Mouse (Mus musculus) heart, embryonic 13.5 days (tissue): ENCODE data around the gene Srsf2. TPM values are rescaled to one million over a fixed set of nuclear protein-coding genes. Genes with fewer than 3 reads are reported as not detected.

Experiments used
- ATAC-seq: fragments of 200-750 bp; cut with Nextera tagmentation; 2 replicates; pipeline ENCODE4 v1.8.0; 2017; ENCODE audit warnings: moderate TSS enrichment; ENCODE audit not compliant: insufficient number of reproducible peaks, low FRiP score, low TSS enrichment; ENCODE audit errors: extremely low read depth
- H3K27ac ChIP-seq: fragments of 300-500 bp; sonication (generic); replicated peaks from 2 replicates; pipeline ENCODE4 v1.5.1; 2015; ENCODE audit warnings: moderate library complexity, mild to moderate bottlenecking, inconsistent platforms
- H3K27me3 ChIP-seq: fragments of 300-500 bp; sonication (generic); replicated peaks from 2 replicates; pipeline ENCODE4 v1.6.1; 2015; ENCODE audit warnings: mild to moderate bottlenecking, inconsistent platforms
- H3K36me3 ChIP-seq: fragments of 300-500 bp; sonication (generic); 2 replicates; pipeline ENCODE4 v1.6.1; 2015; ENCODE audit warnings: mild to moderate bottlenecking, inconsistent platforms
- H3K4me1 ChIP-seq: fragments of 300-500 bp; sonication (generic); 2 replicates; pipeline ENCODE4 v1.6.1; 2015; ENCODE audit warnings: inconsistent platforms
- H3K4me2 ChIP-seq: fragments of 300-500 bp; sonication (generic); 2 replicates; pipeline ENCODE4 v1.6.1; 2015; ENCODE audit warnings: inconsistent platforms, mild to moderate bottlenecking, moderate library complexity
- H3K4me3 ChIP-seq: fragments of 300-500 bp; sonication (generic); 2 replicates; pipeline ENCODE4 v1.5.1; 2015; ENCODE audit warnings: moderate library complexity, mild to moderate bottlenecking, inconsistent platforms
- H3K9ac ChIP-seq: fragments of 300-500 bp; sonication (generic); 2 replicates; pipeline ENCODE4 v1.6.1; 2015; ENCODE audit warnings: inconsistent platforms, mild to moderate bottlenecking, moderate library complexity
- H3K9me3 ChIP-seq: fragments of 300-500 bp; sonication (generic); 2 replicates; pipeline ENCODE4 v1.6.1; 2016; ENCODE audit warnings: inconsistent platforms
- WGBS: fragments of 180-500 bp; shearing (Covaris S2); methylation state at CpG from one replicate; pipeline ENCODE4 v1.1.7; 2015; ENCODE audit warnings: mixed read lengths; 5-methylcytosine and 5-hydroxymethylcytosine counted together
- polyA plus RNA-seq: library from polyadenylated mRNA; unstranded; fragments of >200 nt; fragmentation: Nextera tagmentation; extraction: Ambion mirVana; gene quantifications from 2 replicates; pipeline ENCODE4 v1.2.1, GENCODE M21; 2015

Srsf2 gene
- polyA plus RNA-seq, 1 experiment from 2014 or later = 530 TPM

GRCm38 (mm10) chr11:116878454-116878853 is 25.6 kb upstream of the Srsf2 start:
- Histone ChIP-seq H3K27ac (no peak overlapping the region), H3K36me3 (peaks cover 24% of the 10 kb centered on the region), H3K9me3 (no peaks in the 10 kb centered on the region), H3K9ac (no peak overlapping the region), H3K27me3 (no peaks in the 10 kb centered on the region), H3K4me2 (no peak overlapping the region), H3K4me1 (no peaks in the 10 kb centered on the region), H3K4me3 (no peak overlapping the region)
- WGBS = 85% methylated on average over 8 of the region's 8 CpGs
- no peak for ATAC-seq

DNA sequence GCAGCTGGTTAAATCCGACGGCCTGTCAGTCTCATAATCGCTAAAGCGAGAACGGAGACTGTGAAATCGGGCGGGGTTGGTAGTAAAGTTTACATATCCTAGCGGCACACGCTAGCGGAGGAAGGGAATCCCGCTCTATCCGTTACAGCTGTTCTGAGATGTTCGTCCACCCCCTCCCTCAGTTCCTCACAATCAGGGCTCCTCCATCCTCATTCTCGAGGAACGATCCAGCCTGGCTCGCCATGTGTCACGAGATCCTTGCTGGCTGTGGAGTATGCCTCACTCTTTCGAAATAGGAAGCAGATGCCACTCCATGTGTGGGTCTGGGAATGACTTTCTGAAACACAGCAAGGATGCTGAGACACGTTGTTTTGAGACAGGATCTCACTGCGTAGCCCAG is 21.1 kb upstream of the Srsf2 start:
- H3K27me3 ChIP-seq = no peaks in the 10 kb centered on the region
- ATAC-seq = no peak
- WGBS = 88% methylated on average over 20 of the region's 20 CpGs
- H3K9me3 ChIP-seq = no peaks in the 10 kb centered on the region
- H3K4me3 ChIP-seq = no peak overlapping the region
- peaks cover 64% of the 10 kb centered on the region for H3K36me3 ChIP-seq
- no peak overlapping the region for H3K27ac ChIP-seq
- peaks cover 5% of the 10 kb centered on the region for H3K4me1 ChIP-seq
- no peak overlapping the region for H3K9ac ChIP-seq
- H3K4me2 ChIP-seq = no peak overlapping the region

GRCm38 (mm10) chr11:116871538-116871937 is 18.6 kb upstream of the Srsf2 start:
- H3K9ac ChIP-seq = no peak overlapping the region
- no peak overlapping the region for H3K27ac ChIP-seq
- no peak for ATAC-seq
- H3K36me3 ChIP-seq = peaks cover 87% of the 10 kb centered on the region
- no peak overlapping the region for H3K4me3 ChIP-seq
- H3K9me3 ChIP-seq = no peaks in the 10 kb centered on the region
- H3K4me1 ChIP-seq = peaks cover 11% of the 10 kb centered on the region
- WGBS = 87% methylated on average over 9 of the region's 9 CpGs
- H3K4me2 ChIP-seq = no peak overlapping the region
- no peaks in the 10 kb centered on the region for H3K27me3 ChIP-seq

GRCm38 (mm10) chr11:116869641-116870040 is 16.7 kb upstream of the Srsf2 start:
- no peak overlapping the region for H3K4me3 ChIP-seq
- no peak overlapping the region for H3K4me2 ChIP-seq
- peaks cover 16% of the 10 kb centered on the region for H3K4me1 ChIP-seq
- ATAC-seq = no peak
- 61% methylated on average over 4 of the region's 4 CpGs for WGBS
- H3K36me3 ChIP-seq = peaks cover 91% of the 10 kb centered on the region
- 0 out of 2 replicates have a peak overlapping the region, but pooled peaks have one; percentile 10 for H3K27ac ChIP-seq
- no peaks in the 10 kb centered on the region for H3K9me3 ChIP-seq
- H3K9ac ChIP-seq = no peak overlapping the region
- no peaks in the 10 kb centered on the region for H3K27me3 ChIP-seq

DNA sequence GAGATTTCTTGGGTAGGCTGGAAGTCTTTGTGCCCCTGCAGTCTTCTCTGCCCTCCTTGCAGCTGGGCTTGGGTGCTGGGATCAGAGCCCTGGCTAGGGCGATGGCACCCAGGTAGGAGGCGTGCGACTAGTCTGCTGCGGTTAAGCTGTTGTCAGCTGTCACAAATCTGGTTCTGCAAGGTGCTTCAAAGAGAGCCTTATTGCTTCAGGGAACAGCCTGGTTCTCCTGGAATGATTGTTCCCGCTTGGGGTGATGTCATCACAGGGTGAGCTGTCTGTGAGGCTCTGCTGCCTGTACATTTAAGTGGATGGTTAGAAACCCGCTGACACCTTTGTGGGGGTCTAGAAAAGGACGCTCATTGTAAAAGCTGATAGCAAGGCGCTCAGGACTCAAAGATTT is 16.3 kb upstream of the Srsf2 start:
- no peak for ATAC-seq
- H3K36me3 ChIP-seq = peaks cover 87% of the 10 kb centered on the region

DNA sequence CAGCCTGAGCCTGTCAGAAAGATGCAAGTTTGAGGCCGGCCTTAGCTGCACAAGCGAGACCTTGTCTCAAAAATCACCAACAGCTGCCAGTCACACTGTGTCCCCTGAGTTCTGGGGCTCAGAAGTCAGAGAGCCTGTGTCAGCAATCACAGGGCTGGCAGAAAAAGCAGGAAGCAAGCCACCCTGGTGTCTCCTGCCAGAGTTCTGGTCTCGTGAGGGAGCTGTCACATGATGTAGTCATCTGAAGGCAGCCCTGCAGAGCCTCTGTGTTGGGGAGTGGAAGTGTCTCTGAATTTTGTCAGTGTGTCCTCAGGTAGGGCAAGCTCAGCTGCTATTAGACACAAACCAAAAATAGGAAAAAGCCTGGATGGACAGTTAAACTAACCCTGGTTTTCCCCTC is 15.2 kb upstream of the Srsf2 start:
- Histone ChIP-seq H3K36me3 (peaks cover 85% of the 10 kb centered on the region), H3K27me3 (no peaks in the 10 kb centered on the region), H3K4me1 (peaks cover 26% of the 10 kb centered on the region), H3K4me3 (no peak overlapping the region), H3K9me3 (no peaks in the 10 kb centered on the region), H3K9ac (peak overlapping the region; percentile 44; the same call in 1 of the 2 replicates), H3K4me2 (no peak overlapping the region), H3K27ac (peak overlapping the region; percentile 50)
- WGBS = 52% methylated on average over 3 of the region's 3 CpGs
- ATAC-seq = no peak

More for the DNA sequence above, 16.3 kb upstream of the Srsf2 start:
- 60% methylated on average over 8 of the region's 8 CpGs for WGBS
- H3K4me2 ChIP-seq = no peak overlapping the region
- no peak overlapping the region for H3K4me3 ChIP-seq
- H3K9me3 ChIP-seq = no peaks in the 10 kb centered on the region
- H3K27me3 ChIP-seq = no peaks in the 10 kb centered on the region
- H3K27ac ChIP-seq = 0 out of 2 replicates have a peak overlapping the region, but pooled peaks have one; percentile 10
- peak overlapping the region; percentile 14; the same call in 1 of the 2 replicates for H3K9ac ChIP-seq
- H3K4me1 ChIP-seq = peaks cover 20% of the 10 kb centered on the region

DNA sequence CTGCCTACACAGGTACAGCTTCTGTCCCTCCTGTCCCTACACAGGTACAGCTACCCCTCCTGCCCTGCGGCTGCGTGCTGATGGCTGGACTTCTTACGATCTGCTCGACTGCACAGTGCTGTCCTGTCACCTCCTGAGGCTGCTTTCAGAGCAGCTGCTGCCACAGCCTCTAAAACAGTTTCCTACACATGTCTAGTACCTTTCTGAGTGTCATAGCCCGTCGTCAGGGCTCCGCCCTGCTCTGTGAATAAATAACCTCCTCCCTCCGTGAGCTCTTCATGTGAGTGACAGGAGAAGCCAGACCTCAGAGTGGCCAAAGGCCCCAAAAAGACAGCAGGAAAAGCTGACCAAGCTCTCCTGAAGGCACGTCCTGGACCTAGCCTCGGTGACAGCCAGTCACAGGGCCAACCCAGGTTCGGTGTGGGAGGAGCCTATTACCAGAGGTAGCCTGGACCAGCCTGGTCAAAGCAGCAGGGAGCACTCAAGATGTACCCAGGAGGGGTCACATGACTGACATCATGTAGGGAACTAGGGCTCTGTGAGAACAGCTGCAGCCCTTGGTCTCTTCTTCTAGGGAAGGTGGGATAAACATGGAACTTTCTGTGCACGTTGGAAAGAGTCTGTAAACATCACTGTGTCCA is 13.2 kb upstream of the Srsf2 start:
- WGBS = 74% methylated on average over 12 of the region's 12 CpGs
- no peak overlapping the region for H3K4me2 ChIP-seq
- no peak overlapping the region for H3K27ac ChIP-seq
- H3K9me3 ChIP-seq = no peaks in the 10 kb centered on the region
- ATAC-seq = no peak
- H3K4me1 ChIP-seq = peaks cover 26% of the 10 kb centered on the region
- no peaks in the 10 kb centered on the region for H3K27me3 ChIP-seq
- no peak overlapping the region for H3K4me3 ChIP-seq
- no peak overlapping the region for H3K9ac ChIP-seq
- H3K36me3 ChIP-seq = peaks cover 85% of the 10 kb centered on the region

- WGBS = 26% methylated on average over 10 of the region's 10 CpGs
- Histone ChIP-seq H3K27ac (peak overlapping the region; percentile 80), H3K36me3 (peaks cover 89% of the 10 kb centered on the region), H3K4me2 (no peak overlapping the region), H3K4me3 (no peak overlapping the region), H3K27me3 (no peaks in the 10 kb centered on the region), H3K9ac (peak overlapping the region; percentile 30), H3K4me1 (peaks cover 24% of the 10 kb centered on the region), H3K9me3 (no peaks in the 10 kb centered on the region)
- no peak for ATAC-seq
Measured at GRCm38 (mm10) chr11:116864444-116864843, 11.6 kb upstream of the Srsf2 start.

GRCm38 (mm10) chr11:116857183-116857850 is 4.4 kb upstream of the Srsf2 start:
- Histone ChIP-seq H3K27ac (peak overlapping the region; percentile 30), H3K4me3 (no peak overlapping the region), H3K4me2 (no peak overlapping the region), H3K9me3 (no peaks in the 10 kb centered on the region), H3K36me3 (peaks cover 51% of the 10 kb centered on the region), H3K9ac (0 out of 2 replicates have a peak overlapping the region, but pooled peaks have one; percentile 1), H3K4me1 (peaks cover 28% of the 10 kb centered on the region), H3K27me3 (no peaks in the 10 kb centered on the region)
- WGBS = 32% methylated on average over 12 of the region's 12 CpGs
- no peak for ATAC-seq

GRCm38 (mm10) chr11:116854279-116854678 is 1.4 kb upstream of the Srsf2 start:
- Histone ChIP-seq H3K4me2 (peak overlapping the region; percentile 86), H3K9ac (peak overlapping the region; percentile 99), H3K27ac (peak overlapping the region; percentile 100), H3K27me3 (no peaks in the 10 kb centered on the region), H3K36me3 (peaks cover 47% of the 10 kb centered on the region), H3K4me1 (peaks cover 47% of the 10 kb centered on the region), H3K9me3 (no peaks in the 10 kb centered on the region), H3K4me3 (peak overlapping the region; percentile 99)
- no peak for ATAC-seq
- 31% methylated on average over 10 of the region's 10 CpGs for WGBS

DNA sequence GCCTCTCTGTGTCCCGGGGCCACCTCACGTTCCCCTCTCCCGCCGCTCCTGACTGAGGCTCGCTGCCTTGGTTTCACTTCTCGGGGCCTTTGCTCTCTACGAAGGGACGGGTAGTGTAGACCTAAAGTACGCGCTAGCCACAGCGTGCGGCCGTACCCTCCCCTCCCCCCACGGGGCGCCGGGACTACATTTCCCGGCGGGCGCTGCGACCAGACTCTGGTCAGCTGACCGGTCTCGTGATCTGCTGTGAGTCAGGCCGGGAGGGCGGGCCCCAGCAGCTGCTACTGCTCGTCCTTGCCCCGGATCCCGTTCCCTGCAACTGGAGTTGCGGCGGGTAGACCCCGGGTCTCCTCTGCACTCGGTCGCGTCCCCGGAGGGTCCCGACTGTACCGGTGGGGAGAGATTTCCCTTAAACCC is 626 bp upstream of the Srsf2 start:
- peak; percentile 84 for ATAC-seq
- Histone ChIP-seq H3K27ac (peak overlapping the region; percentile 100), H3K27me3 (no peaks in the 10 kb centered on the region), H3K9me3 (no peaks in the 10 kb centered on the region), H3K4me2 (peak overlapping the region; percentile 86), H3K4me3 (peak overlapping the region; percentile 99), H3K4me1 (peaks cover 50% of the 10 kb centered on the region), H3K9ac (peak overlapping the region; percentile 99), H3K36me3 (peaks cover 47% of the 10 kb centered on the region)
- under 1% methylated on average over 36 of the region's 36 CpGs for WGBS
